Mouse (Mus musculus): Measurements from ENCODE around the gene Olfr638. TPM values are rescaled to one million over a fixed set of nuclear protein-coding genes. Genes with fewer than 3 reads are reported as not detected.
"Not testable (repeated sequence)": the region's sequence is repeated elsewhere in the genome, so short reads cannot be mapped to it uniquely, and the experiment has no call there.

Gene Olfr638
- not detected in 2 replicates for polyA plus RNA-seq (2015; fragmentation: Nextera tagmentation; extraction: Ambion mirVana)

DNA sequence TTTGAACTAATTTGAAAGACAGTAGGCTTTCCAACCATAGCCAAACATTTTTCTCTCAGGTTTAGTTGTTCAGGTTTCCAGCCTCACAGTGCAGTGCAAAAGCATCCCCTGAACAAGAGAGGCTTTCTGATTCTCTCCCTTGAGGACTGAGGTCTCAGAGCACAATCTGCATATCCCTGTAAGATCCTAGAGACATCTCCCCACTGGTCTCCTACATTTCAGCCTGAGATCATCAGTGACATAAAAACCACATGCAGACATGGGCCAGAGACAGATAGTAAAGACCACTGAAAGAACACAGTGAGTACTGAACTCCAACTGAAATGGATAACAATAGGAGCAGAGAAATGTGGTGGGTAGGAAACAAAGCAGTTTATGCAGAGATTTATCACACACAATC is at the start of gene Olfr638:
Gene Olfr638 (plus strand): TSS at position 301 of the 400 bp plus-strand sequence.
- Histone ChIP-seq H3K9ac (no peak within 1 kb of the TSS), H3K36me3 (no peaks in the 10 kb centered on the region), H3K9me3 (no peaks in the 10 kb centered on the region), H3K27ac (replicated peaks) (no peak within 1 kb of the TSS), H3K4me2 (no peak within 1 kb of the TSS), H3K27me3 (no peaks in the 10 kb centered on the region), H3K4me3 (no peak within 1 kb of the TSS), H3K4me1 (replicated peaks) (no peaks in the 10 kb centered on the region)
- ATAC-seq (ENCODE audit: low FRiP score, low read depth): no peak

DNA sequence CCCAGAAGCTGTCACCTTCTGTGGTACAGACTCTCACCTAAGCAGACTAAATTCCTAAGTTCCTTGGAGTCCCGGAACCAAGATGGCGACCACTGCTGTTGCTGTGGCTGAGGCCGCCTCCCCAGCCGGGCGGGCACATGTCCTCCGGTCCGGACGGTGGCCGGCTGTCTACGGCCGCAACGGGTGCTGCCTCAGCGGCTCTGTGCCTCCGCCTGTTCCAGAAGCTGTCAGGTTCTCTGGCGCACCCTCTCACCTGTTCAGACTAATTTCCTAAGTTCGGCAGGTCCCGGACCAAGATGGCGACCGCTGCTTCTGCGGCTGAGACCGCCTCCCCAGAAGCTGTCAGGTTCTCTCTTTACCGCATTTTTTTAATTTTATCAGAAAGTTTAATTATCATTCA is 31.7 kb upstream of the Olfr638 start:
- H3K4me3 ChIP-seq; ATAC-seq (ENCODE audit: low FRiP score, low read depth); H3K4me2 ChIP-seq; H3K9ac ChIP-seq; H3K9me3 ChIP-seq; H3K27ac ChIP-seq (replicated peaks); H3K36me3 ChIP-seq; H3K4me1 ChIP-seq (replicated peaks); H3K27me3 ChIP-seq: not testable (repeated sequence)
- WGBS: 96% methylated on average over 22 of the region's 22 CpGs

DNA sequence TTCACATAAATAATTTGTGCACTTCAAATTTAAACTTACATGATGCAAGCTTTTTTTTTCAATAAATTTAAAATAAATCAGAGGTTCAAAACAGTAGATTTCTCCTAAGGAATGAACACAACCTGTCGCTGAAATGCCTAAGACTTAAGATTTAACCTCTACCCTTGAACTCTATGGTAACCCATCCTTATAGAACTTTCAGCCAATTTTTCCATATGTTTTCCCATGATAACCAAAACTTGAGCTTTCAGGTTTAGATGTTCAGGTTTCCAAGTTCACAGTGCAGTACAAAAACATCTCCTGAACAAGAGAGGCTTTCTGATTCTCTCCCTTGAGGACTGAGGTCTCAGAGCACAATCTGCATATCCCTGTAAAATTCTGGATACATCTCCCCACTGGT is 27.7 kb upstream of the Olfr638 start, which contains the start of gene Olfr635:
Gene Olfr635 (plus strand): TSS at position 301 of the 400 bp plus-strand sequence.
- WGBS: 81% methylated on average over 1 of the region's 1 CpGs
- H3K4me2 ChIP-seq: no peak within 1 kb of the TSS
- H3K9ac ChIP-seq: no peak within 1 kb of the TSS
- H3K27me3 ChIP-seq: no peaks in the 10 kb centered on the region
- no peak within 1 kb of the TSS for H3K27ac ChIP-seq (replicated peaks)
- no peaks in the 10 kb centered on the region for H3K36me3 ChIP-seq
- no peak for ATAC-seq (ENCODE audit: low FRiP score, low read depth)
- H3K4me3 ChIP-seq: no peak within 1 kb of the TSS
- H3K4me1 ChIP-seq (replicated peaks): no peaks in the 10 kb centered on the region
- H3K9me3 ChIP-seq: no peaks in the 10 kb centered on the region

DNA sequence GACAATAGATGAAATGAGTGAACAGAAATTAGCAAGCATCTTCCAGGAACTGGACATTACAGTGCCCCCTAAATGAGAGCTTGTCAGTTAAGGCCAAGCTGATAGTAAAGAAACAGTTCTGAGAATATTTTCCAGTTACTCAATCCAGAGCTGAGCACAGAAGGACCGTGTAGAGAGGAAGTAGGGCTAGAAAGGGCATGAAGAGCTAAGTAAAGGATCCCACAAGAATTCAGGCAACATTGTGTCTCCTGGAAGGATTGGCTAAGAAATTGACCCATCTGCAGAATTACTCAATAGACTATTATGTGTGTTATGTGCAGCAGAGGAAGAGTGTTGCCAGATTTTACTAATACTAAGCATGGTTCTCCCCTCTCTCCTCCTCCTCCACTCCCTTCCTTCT is 26.8 kb upstream of the Olfr638 start:
- Histone ChIP-seq H3K36me3 (no peaks in the 10 kb centered on the region), H3K4me1 (replicated peaks) (no peaks in the 10 kb centered on the region), H3K27ac (replicated peaks) (no peak overlapping the region), H3K4me3 (no peak overlapping the region), H3K27me3 (no peaks in the 10 kb centered on the region), H3K9ac (no peak overlapping the region), H3K4me2 (no peak overlapping the region), H3K9me3 (no peaks in the 10 kb centered on the region)
- ATAC-seq (ENCODE audit: low FRiP score, low read depth): no peak
- WGBS: 77% methylated on average over 1 of the region's 1 CpGs

DNA sequence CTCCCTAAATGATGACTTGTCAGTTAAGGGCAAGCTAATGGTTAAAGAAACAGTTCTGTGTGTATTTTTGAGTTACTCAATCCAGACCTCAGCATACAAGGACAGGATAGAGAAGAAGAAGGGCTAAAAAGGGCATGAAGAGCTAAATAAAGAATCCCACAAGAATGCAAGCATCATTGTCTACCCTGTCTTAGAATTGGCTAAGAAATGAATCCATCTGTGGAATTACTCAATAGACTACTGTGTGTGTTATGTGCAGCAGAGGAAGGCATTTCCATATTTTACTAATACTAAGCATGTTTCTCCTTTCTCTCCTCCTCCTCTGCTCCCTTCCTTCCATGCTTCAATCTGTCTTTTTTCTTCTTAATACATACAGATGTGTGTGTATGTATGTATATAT is 578 bp downstream of the Olfr638 start:
- H3K4me2 ChIP-seq: no peak overlapping the region
- no peaks in the 10 kb centered on the region for H3K9me3 ChIP-seq
- H3K27ac ChIP-seq (replicated peaks): no peak overlapping the region
- no peak overlapping the region for H3K9ac ChIP-seq
- H3K4me3 ChIP-seq: no peak overlapping the region
- no peaks in the 10 kb centered on the region for H3K36me3 ChIP-seq
- ATAC-seq (ENCODE audit: low FRiP score, low read depth): no peak
- H3K4me1 ChIP-seq (replicated peaks): no peaks in the 10 kb centered on the region
- H3K27me3 ChIP-seq: no peaks in the 10 kb centered on the region

DNA sequence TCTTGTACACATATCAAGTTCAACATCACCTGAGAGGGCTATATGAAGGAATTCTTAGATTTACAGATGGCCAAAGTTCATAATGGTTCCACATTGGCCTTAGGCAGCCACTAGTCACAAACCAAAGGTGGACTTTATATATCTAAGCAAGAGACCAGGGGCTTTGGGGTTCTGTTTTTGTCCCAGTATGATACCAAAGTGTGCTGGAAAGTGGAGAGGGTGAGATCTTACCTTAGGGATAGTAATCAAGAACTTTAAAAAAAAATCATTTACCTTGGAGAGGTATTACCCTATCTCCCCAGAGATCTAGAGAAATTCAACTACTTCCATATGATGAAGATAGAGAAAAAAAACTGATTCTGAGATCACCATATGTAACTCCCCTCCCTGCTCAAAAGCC is 18.7 kb downstream of the Olfr638 start, which contains the start of gene Olfr639:
Gene Olfr639 (minus strand): TSS at position 101 of the 400 bp plus-strand sequence.
- Histone ChIP-seq H3K4me3 (no peak within 1 kb of the TSS), H3K36me3 (no peaks in the 10 kb centered on the region), H3K9ac (no peak within 1 kb of the TSS), H3K9me3 (no peaks in the 10 kb centered on the region), H3K4me1 (replicated peaks) (no peaks in the 10 kb centered on the region), H3K27ac (replicated peaks) (no peak within 1 kb of the TSS), H3K4me2 (no peak within 1 kb of the TSS), H3K27me3 (no peaks in the 10 kb centered on the region)
- no peak for ATAC-seq (ENCODE audit: low FRiP score, low read depth)

DNA sequence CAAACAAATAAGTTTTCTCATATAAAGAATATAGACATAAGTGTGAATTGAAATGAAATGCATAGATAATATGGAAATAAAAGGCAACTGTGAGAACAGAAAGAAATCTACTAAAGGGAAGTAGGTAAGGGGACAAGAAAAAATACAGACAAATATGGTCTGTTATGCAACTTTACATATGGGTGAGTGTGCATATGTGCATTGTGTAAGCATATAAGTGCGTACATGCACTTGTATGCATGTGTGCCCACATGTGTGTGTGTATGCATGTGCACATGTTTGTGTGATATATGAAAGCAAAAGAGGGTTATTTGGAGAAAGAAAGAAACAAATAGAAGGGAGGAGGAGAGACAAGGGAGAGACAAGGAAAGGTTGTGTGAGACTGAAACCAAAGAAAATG is 20.4 kb downstream of the Olfr638 start:
- Histone ChIP-seq H3K4me1 (replicated peaks) (no peaks in the 10 kb centered on the region), H3K4me3 (no peak overlapping the region), H3K27ac (replicated peaks) (no peak overlapping the region), H3K36me3 (no peaks in the 10 kb centered on the region), H3K27me3 (no peaks in the 10 kb centered on the region), H3K9me3 (no peaks in the 10 kb centered on the region), H3K4me2 (no peak overlapping the region), H3K9ac (no peak overlapping the region)
- WGBS: 91% methylated on average over 1 of the region's 1 CpGs
- no peak for ATAC-seq (ENCODE audit: low FRiP score, low read depth)

DNA sequence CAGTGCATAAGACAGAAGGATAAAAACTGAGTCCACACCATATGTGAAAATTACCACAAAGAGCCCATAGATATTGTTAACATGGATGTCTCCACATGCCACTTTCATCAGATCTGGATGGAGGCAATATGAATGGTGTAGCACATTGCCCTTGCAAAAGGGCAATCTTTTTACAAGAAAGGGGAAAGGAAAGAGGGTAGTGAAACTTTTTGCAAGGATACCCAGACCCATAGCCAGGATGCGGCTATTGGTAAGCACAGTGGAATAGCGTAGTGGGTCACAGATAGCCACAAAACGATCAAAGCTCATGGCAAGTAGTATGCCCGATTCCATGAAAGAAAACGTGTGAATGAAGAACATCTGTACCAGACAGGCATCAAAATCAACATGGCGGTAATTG is 23.1 kb downstream of the Olfr638 start:
- ATAC-seq (ENCODE audit: low FRiP score, low read depth): no peak
- no peak overlapping the region for H3K4me2 ChIP-seq
- WGBS: 94% methylated on average over 6 of the region's 6 CpGs

DNA sequence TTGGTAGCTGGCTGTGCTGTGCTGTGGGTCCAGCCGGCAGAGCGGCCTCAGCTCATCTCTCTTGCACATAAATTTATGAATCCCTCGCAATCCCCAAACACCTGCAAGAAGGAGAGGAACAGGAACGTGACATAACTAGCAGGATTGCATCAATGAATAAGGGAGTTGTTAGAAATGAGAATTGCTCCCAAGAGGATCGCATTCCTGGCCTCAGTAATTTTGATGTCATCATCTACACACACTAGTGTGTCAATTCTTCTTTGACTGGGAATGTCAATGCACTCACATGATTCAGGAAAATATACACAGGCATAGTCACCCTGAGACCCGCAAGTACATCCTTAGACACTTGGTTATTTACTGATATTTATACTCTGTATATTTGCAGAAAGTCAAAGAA is 26.9 kb downstream of the Olfr638 start, which contains the start of gene Olfr640:
Gene Olfr640 (minus strand): TSS at position 101 of the 400 bp plus-strand sequence.
- no peak within 1 kb of the TSS for H3K9ac ChIP-seq
- ATAC-seq (ENCODE audit: low FRiP score, low read depth): no peak
- no peaks in the 10 kb centered on the region for H3K36me3 ChIP-seq
- WGBS: 79% methylated on average over 6 of the region's 6 CpGs
- H3K4me3 ChIP-seq: no peak within 1 kb of the TSS
- no peaks in the 10 kb centered on the region for H3K9me3 ChIP-seq
- H3K27me3 ChIP-seq: no peaks in the 10 kb centered on the region
- no peaks in the 10 kb centered on the region for H3K4me1 ChIP-seq (replicated peaks)
- H3K4me2 ChIP-seq: no peak within 1 kb of the TSS
- H3K27ac ChIP-seq (replicated peaks): no peak within 1 kb of the TSS

More for the DNA sequence above, 23.1 kb downstream of the Olfr638 start:
- H3K27me3 ChIP-seq: no peaks in the 10 kb centered on the region
- no peaks in the 10 kb centered on the region for H3K36me3 ChIP-seq
- H3K9me3 ChIP-seq: no peaks in the 10 kb centered on the region
- H3K4me1 ChIP-seq (replicated peaks): no peaks in the 10 kb centered on the region
- H3K9ac ChIP-seq: no peak overlapping the region
- H3K27ac ChIP-seq (replicated peaks): no peak overlapping the region
- no peak overlapping the region for H3K4me3 ChIP-seq

DNA sequence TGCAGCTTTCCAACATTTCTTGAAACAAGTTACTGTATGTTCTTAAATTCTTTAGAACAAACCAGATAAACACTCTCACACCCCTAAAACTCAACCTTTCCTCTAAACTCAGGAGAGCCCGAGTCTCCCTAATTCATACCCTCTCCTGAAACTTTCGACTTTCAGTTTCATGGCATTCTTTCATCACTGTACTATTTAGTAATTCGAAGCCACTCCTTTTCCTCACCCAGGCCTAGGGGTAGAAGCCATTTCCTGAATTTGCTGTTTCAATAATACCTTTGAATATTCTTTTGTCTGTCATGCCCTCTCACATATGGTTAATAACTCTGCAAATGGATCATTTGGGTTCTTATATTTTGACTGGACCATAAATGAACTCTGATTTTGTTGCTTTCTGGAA is 28.4 kb downstream of the Olfr638 start:
- Histone ChIP-seq H3K27me3 (no peaks in the 10 kb centered on the region), H3K36me3 (no peaks in the 10 kb centered on the region), H3K9ac (no peak overlapping the region), H3K4me1 (replicated peaks) (no peaks in the 10 kb centered on the region), H3K27ac (replicated peaks) (no peak overlapping the region), H3K4me2 (no peak overlapping the region), H3K4me3 (no peak overlapping the region), H3K9me3 (no peaks in the 10 kb centered on the region)
- WGBS: 81% methylated on average over 3 of the region's 3 CpGs
- ATAC-seq (ENCODE audit: low FRiP score, low read depth): no peak

DNA sequence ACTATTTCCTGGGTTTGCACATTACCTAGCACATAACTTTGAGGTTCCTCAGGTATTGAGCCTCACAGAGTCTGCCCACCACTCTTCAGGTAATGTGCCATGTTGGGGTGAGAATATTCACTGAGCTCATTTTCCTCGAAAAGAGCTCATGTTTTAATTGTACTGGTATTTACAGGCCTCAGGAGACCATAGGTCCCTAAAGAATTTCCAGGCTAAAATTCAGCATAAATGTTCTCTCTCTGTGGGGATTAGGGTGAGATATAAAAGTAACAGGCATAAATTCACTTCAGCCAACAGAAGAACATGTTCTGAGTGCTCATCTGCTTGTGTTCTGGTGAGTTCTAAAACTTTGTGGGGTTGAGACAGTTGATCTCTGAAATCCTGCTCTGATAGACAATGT is 36.6 kb downstream of the Olfr638 start, which contains the start of gene Olfr641:
Gene Olfr641 (plus strand): TSS at position 301 of the 400 bp plus-strand sequence.
- no peak within 1 kb of the TSS for H3K27ac ChIP-seq (replicated peaks)
- ATAC-seq (ENCODE audit: low FRiP score, low read depth): no peak
- H3K4me3 ChIP-seq: no peak within 1 kb of the TSS
- H3K4me1 ChIP-seq (replicated peaks): no peaks in the 10 kb centered on the region
- H3K9me3 ChIP-seq: no peaks in the 10 kb centered on the region
- no peaks in the 10 kb centered on the region for H3K27me3 ChIP-seq
- no peaks in the 10 kb centered on the region for H3K36me3 ChIP-seq
- no peak within 1 kb of the TSS for H3K4me2 ChIP-seq
- H3K9ac ChIP-seq: no peak within 1 kb of the TSS
- WGBS: 80% methylated on average over 1 of the region's 1 CpGs

DNA sequence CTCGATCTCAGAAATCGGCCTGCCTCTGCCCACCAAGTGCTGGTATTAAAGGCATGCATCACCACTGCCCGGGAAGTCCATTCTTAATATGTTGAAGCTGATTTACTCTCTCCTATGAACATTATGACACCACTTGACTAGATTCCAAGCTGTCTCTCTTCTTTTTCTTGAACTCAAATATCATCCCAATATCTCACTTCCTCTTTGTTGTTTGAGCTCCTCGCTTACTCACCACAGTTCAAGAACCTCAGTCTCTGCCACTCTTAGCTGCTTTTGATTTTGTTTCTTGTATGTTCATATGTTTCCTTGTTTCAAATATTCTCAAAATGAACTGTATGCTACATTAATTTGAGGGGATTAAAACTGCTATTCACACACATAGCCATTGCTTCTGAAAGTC is 52.2 kb downstream of the Olfr638 start:
- Histone ChIP-seq H3K4me1 (replicated peaks) (no peaks in the 10 kb centered on the region), H3K4me2 (no peak overlapping the region), H3K27ac (replicated peaks) (no peak overlapping the region), H3K4me3 (no peak overlapping the region), H3K36me3 (no peaks in the 10 kb centered on the region), H3K27me3 (no peaks in the 10 kb centered on the region), H3K9me3 (no peaks in the 10 kb centered on the region), H3K9ac (no peak overlapping the region)
- ATAC-seq (ENCODE audit: low FRiP score, low read depth): no peak
- 90% methylated on average over 4 of the region's 4 CpGs for WGBS

DNA sequence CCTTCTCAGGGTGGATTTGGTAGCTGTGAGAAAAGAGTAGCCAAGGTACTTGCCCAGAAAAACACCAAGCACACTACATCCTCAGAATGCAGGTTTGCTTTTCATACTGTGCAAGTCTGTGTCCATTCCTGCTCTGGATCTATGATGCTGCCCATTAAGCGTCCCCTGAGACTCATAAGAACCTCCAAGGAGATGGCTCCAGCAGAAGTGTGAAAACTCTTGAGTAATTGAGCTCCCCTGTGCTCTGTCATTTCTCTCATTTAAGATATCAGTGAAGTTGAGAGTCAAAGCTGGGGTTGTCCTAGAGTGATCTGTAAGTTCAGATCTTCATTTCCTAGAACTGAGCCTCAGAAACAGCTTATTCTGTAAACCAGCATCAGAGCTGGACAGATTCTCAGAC is 54.0 kb downstream of the Olfr638 start, which contains the start of gene Olfr642:
Gene Olfr642 (minus strand): TSS at position 101 of the 400 bp plus-strand sequence.
- no peaks in the 10 kb centered on the region for H3K4me1 ChIP-seq (replicated peaks)
- no peak within 1 kb of the TSS for H3K27ac ChIP-seq (replicated peaks)
- H3K4me3 ChIP-seq: no peak within 1 kb of the TSS
- no peaks in the 10 kb centered on the region for H3K27me3 ChIP-seq
- no peak within 1 kb of the TSS for H3K4me2 ChIP-seq
- H3K9ac ChIP-seq: no peak within 1 kb of the TSS
- no peak for ATAC-seq (ENCODE audit: low FRiP score, low read depth)
- H3K9me3 ChIP-seq: no peaks in the 10 kb centered on the region
- H3K36me3 ChIP-seq: no peaks in the 10 kb centered on the region
- WGBS: 86% methylated on average over 1 of the region's 1 CpGs

Measured in hindbrain, embryonic 15.5 days (tissue).